22 mouse cellular contexts compared by ENCODE assay signal in the genomic region with DNA sequence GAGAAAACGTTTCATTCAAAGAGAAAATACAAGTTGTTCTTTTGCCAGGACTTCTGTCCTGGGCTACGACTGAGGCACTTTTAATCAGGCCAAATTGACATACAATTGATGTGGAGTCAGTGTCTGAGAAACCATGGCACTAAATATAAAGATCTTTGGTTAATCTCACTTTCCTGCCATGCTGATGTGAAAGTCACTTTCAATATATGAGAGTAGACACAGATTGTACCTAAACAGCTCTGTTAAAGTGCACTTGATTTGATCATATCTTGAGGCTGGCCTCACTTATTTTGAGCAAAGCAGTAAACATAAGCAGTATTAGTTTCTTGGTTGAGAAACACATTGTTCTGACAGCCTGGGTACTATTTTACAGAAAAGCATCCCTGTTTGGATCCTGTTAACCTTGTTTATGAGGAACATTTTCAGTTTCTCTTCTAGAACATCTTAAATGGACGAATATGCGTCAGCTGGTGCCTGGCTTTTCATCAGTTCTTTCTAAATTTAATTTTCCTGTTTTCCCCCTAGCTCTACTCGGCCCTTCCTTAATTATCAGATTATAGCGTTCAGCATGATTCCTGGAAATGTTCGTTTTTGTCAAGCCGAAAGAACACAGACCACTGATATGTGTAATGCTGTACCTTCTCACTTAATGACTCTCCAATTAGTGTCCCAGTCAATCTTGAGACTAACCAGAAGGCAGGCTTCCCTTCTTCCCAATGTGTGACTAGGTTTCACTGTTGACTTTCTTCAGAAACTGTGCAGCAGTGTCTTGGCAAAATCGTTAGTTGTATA.
"Had no signal": no experiment of that assay in that cellular context is flagged by ENCODE, and none has a peak within 500 bp of the region (broad histone marks: within the 10 kb centered on the region; RNA-seq: fewer than 3 reads in every experiment).

No protein-coding gene starts in this region.

- H3K9ac ChIP-seq: liver, embryonic 13.5 days; liver, embryonic 15.5 days; liver, postnatal 0 days; lung, embryonic 15.5 days; midbrain, embryonic 13.5 days; midbrain, embryonic 15.5 days; neural tube, embryonic 13.5 days; neural tube, embryonic 15.5 days; stomach, embryonic 15.5 days had no signal

- H3K9me3 ChIP-seq: liver, embryonic 13.5 days; liver, embryonic 15.5 days; lung, embryonic 15.5 days; midbrain, embryonic 10.5 days; midbrain, embryonic 13.5 days; midbrain, embryonic 15.5 days; neural tube, embryonic 13.5 days; neural tube, embryonic 15.5 days; stomach, embryonic 15.5 days had no signal

- DNase-seq: liver, embryonic 13.5 days; liver, postnatal 0 days; lung, adult 2 months; lung, postnatal 10 days; lung, postnatal 4 days; retina, postnatal 1 day; right cerebral cortex, adult 18-20 months; right cerebral cortex, postnatal 25 days; right cerebral cortex, postnatal 4 days; spleen, adult 18-20 months; thymus, adult 18-20 months; thymus, postnatal 14 days; thymus, postnatal 36 days had no signal

- H3K4me1 ChIP-seq: liver, embryonic 13.5 days; liver, embryonic 15.5 days; lung, embryonic 15.5 days; midbrain, embryonic 10.5 days; midbrain, embryonic 13.5 days; midbrain, embryonic 15.5 days; neural tube, embryonic 13.5 days; neural tube, embryonic 15.5 days; stomach, embryonic 15.5 days had no signal

- ATAC-seq: liver, postnatal 0 days; midbrain, embryonic 13.5 days; midbrain, embryonic 15.5 days had no signal

- H3K4me2 ChIP-seq: liver, embryonic 13.5 days; liver, embryonic 15.5 days; lung, embryonic 15.5 days; midbrain, embryonic 13.5 days; midbrain, embryonic 15.5 days; neural tube, embryonic 13.5 days; neural tube, embryonic 15.5 days; stomach, embryonic 15.5 days had no signal

- H3K4me3 ChIP-seq: liver, embryonic 13.5 days; liver, embryonic 15.5 days; lung, embryonic 15.5 days; midbrain, embryonic 10.5 days; midbrain, embryonic 13.5 days; midbrain, embryonic 15.5 days; myocyte; neural tube, embryonic 13.5 days; neural tube, embryonic 15.5 days; stomach, embryonic 15.5 days had no signal

- H3K27ac ChIP-seq: liver, embryonic 13.5 days; liver, embryonic 15.5 days; lung, embryonic 15.5 days; midbrain, embryonic 10.5 days; midbrain, embryonic 13.5 days; midbrain, embryonic 15.5 days; neural tube, embryonic 13.5 days; neural tube, embryonic 15.5 days; stomach, embryonic 15.5 days had no signal

- H3K36me3 ChIP-seq: liver, embryonic 13.5 days; liver, embryonic 15.5 days; lung, embryonic 15.5 days; midbrain, embryonic 10.5 days; midbrain, embryonic 13.5 days; midbrain, embryonic 15.5 days; neural tube, embryonic 13.5 days; neural tube, embryonic 15.5 days; stomach, embryonic 15.5 days had no signal

- H3K27me3 ChIP-seq: liver, embryonic 13.5 days; liver, embryonic 15.5 days; lung, embryonic 15.5 days; midbrain, embryonic 13.5 days; midbrain, embryonic 15.5 days; neural tube, embryonic 13.5 days; neural tube, embryonic 15.5 days; stomach, embryonic 15.5 days had no signal
